Mouse (Mus musculus): Measurements from ENCODE around the gene Prss43. TPM values are rescaled to one million over a fixed set of nuclear protein-coding genes. Genes with fewer than 3 reads are reported as not detected.
A peak's percentile ranks its signal among the peaks of the same experiment; 100 is the strongest.

The Prss43 gene
- polyA plus RNA-seq, 1 experiment from 2014 or later, result not detected

- no peak within 1 kb of the TSS for H3K27ac ChIP-seq
- no peaks in the 10 kb centered on the region for H3K27me3 ChIP-seq
- no peak within 1 kb of the TSS for H3K4me2 ChIP-seq
- H3K9me3 ChIP-seq (replicated peaks), result no peaks in the 10 kb centered on the region
- H3K9ac ChIP-seq, result no peak within 1 kb of the TSS
- H3K4me3 ChIP-seq (replicated peaks), result no peak within 1 kb of the TSS
- H3K4me1 ChIP-seq, result peaks cover 8% of the 10 kb centered on the region; the same call in 1 of the 2 replicates
- WGBS, result 85% methylated on average over 10 of the region's 10 CpGs
- no peaks in the 10 kb centered on the region for H3K36me3 ChIP-seq
- ATAC-seq (replicated peaks; ENCODE audit: low FRiP score), result no peak
Observed at GRCm38 (mm10) chr9:110844206-110844605, 17.7 kb downstream of the Prss43 start, which contains the start of gene Prss46. TSS of gene Prss46 (plus strand) at chr9:110844506.

- Histone ChIP-seq H3K4me3 (replicated peaks) (no peak overlapping the region), H3K9me3 (replicated peaks) (no peaks in the 10 kb centered on the region), H3K4me1 (no peaks in the 10 kb centered on the region), H3K27ac (no peak overlapping the region), H3K36me3 (no peaks in the 10 kb centered on the region), H3K9ac (no peak overlapping the region), H3K4me2 (no peak overlapping the region), H3K27me3 (no peaks in the 10 kb centered on the region)
- WGBS, result 80% methylated on average over 7 of the region's 7 CpGs
- no peak for ATAC-seq (replicated peaks; ENCODE audit: low FRiP score)
Observed at GRCm38 (mm10) chr9:110849162-110849561, 22.7 kb downstream of the Prss43 start.

GRCm38 (mm10) chr9:110855903-110856302 lies 29.4 kb downstream of the Prss43 start:
- Histone ChIP-seq H3K27me3 (peaks cover 18% of the 10 kb centered on the region), H3K4me3 (replicated peaks) (no peak overlapping the region), H3K4me1 (peaks cover 8% of the 10 kb centered on the region), H3K9me3 (replicated peaks) (no peaks in the 10 kb centered on the region), H3K4me2 (no peak overlapping the region), H3K9ac (no peak overlapping the region), H3K27ac (no peak overlapping the region), H3K36me3 (no peaks in the 10 kb centered on the region)
- ATAC-seq (replicated peaks; ENCODE audit: low FRiP score), result 0 out of 2 replicates have a peak, but pooled peaks have one; percentile 22
- 68% methylated on average over 7 of the region's 7 CpGs for WGBS

- no peak overlapping the region for H3K4me3 ChIP-seq (replicated peaks)
- H3K4me1 ChIP-seq, result peaks cover 8% of the 10 kb centered on the region
- H3K27ac ChIP-seq, result no peak overlapping the region
- H3K36me3 ChIP-seq, result no peaks in the 10 kb centered on the region
- no peak overlapping the region for H3K4me2 ChIP-seq
- H3K27me3 ChIP-seq, result peaks cover 18% of the 10 kb centered on the region
- no peaks in the 10 kb centered on the region for H3K9me3 ChIP-seq (replicated peaks)
- H3K9ac ChIP-seq, result no peak overlapping the region
- 49% methylated on average over 4 of the region's 4 CpGs for WGBS
- no peak for ATAC-seq (replicated peaks; ENCODE audit: low FRiP score)
Observed at GRCm38 (mm10) chr9:110856920-110857319, 30.4 kb downstream of the Prss43 start.

- H3K27me3 ChIP-seq, result peaks cover 18% of the 10 kb centered on the region
- H3K36me3 ChIP-seq, result no peaks in the 10 kb centered on the region
- 12% methylated on average over 50 of the region's 50 CpGs for WGBS
- H3K4me1 ChIP-seq, result peaks cover 8% of the 10 kb centered on the region
- H3K27ac ChIP-seq, result no peak within 1 kb of the TSS
- peak within 1 kb of the TSS; percentile 41 for H3K4me3 ChIP-seq (replicated peaks)
- H3K9me3 ChIP-seq (replicated peaks), result no peaks in the 10 kb centered on the region
- peak within 1 kb of the TSS; percentile 5; the same call in 1 of the 2 replicates for H3K9ac ChIP-seq
- peak within 1 kb of the TSS; percentile 72 for H3K4me2 ChIP-seq
- 0 out of 2 replicates have a peak, but pooled peaks have one; percentile 24 for ATAC-seq (replicated peaks; ENCODE audit: low FRiP score)
Observed at GRCm38 (mm10) chr9:110857781-110858472, 31.4 kb downstream of the Prss43 start, which contains the start of gene Prss50. TSS of gene Prss50 (plus strand) at chr9:110857967.

GRCm38 (mm10) chr9:110858523-110858922 lies 32.0 kb downstream of the Prss43 start:
- 33% methylated on average over 5 of the region's 5 CpGs for WGBS
- Histone ChIP-seq H3K27me3 (peaks cover 18% of the 10 kb centered on the region), H3K4me1 (peaks cover 8% of the 10 kb centered on the region), H3K27ac (no peak overlapping the region), H3K9me3 (replicated peaks) (no peaks in the 10 kb centered on the region), H3K4me2 (no peak overlapping the region), H3K9ac (no peak overlapping the region), H3K36me3 (no peaks in the 10 kb centered on the region), H3K4me3 (replicated peaks) (no peak overlapping the region)
- ATAC-seq (replicated peaks; ENCODE audit: low FRiP score), result no peak

- WGBS, result 80% methylated on average over 5 of the region's 5 CpGs
- H3K4me1 ChIP-seq, result peaks cover 8% of the 10 kb centered on the region
Observed at GRCm38 (mm10) chr9:110858967-110859596, 32.6 kb downstream of the Prss43 start.

GRCm38 (mm10) chr9:110871030-110871429 lies 44.5 kb downstream of the Prss43 start:
- no peak overlapping the region for H3K4me2 ChIP-seq
- H3K4me3 ChIP-seq (replicated peaks), result no peak overlapping the region
- no peaks in the 10 kb centered on the region for H3K9me3 ChIP-seq (replicated peaks)
- H3K27ac ChIP-seq, result no peak overlapping the region
- peaks cover 32% of the 10 kb centered on the region for H3K27me3 ChIP-seq
- ATAC-seq (replicated peaks; ENCODE audit: low FRiP score), result no peak
- peaks cover 23% of the 10 kb centered on the region for H3K4me1 ChIP-seq
- no peaks in the 10 kb centered on the region for H3K36me3 ChIP-seq
- 20% methylated on average over 7 of the region's 7 CpGs for WGBS
- H3K9ac ChIP-seq, result no peak overlapping the region

More at GRCm38 (mm10) chr9:110858967-110859596, 32.6 kb downstream of the Prss43 start:
- H3K36me3 ChIP-seq, result no peaks in the 10 kb centered on the region
- no peak overlapping the region for H3K4me3 ChIP-seq (replicated peaks)
- no peaks in the 10 kb centered on the region for H3K9me3 ChIP-seq (replicated peaks)
- no peak overlapping the region for H3K4me2 ChIP-seq
- peaks cover 18% of the 10 kb centered on the region for H3K27me3 ChIP-seq
- no peak overlapping the region for H3K9ac ChIP-seq
- H3K27ac ChIP-seq, result no peak overlapping the region
- no peak for ATAC-seq (replicated peaks; ENCODE audit: low FRiP score)

GRCm38 (mm10) chr9:110873681-110874659 lies 47.5 kb downstream of the Prss43 start:
- peak overlapping the region; percentile 61 for H3K4me2 ChIP-seq
- ATAC-seq (replicated peaks; ENCODE audit: low FRiP score), result peak; percentile 27; the same call in 1 of the 2 replicates
- no peaks in the 10 kb centered on the region for H3K9me3 ChIP-seq (replicated peaks)
- 7% methylated on average over 40 of the region's 40 CpGs for WGBS
- H3K4me3 ChIP-seq (replicated peaks), result peak overlapping the region; percentile 31
- peaks cover 23% of the 10 kb centered on the region for H3K4me1 ChIP-seq
- H3K36me3 ChIP-seq, result no peaks in the 10 kb centered on the region
- H3K27ac ChIP-seq, result no peak overlapping the region
- peaks cover 38% of the 10 kb centered on the region for H3K27me3 ChIP-seq
- H3K9ac ChIP-seq, result no peak overlapping the region

GRCm38 (mm10) chr9:110874660-110875191 lies 48.2 kb downstream of the Prss43 start:
- Histone ChIP-seq H3K36me3 (no peaks in the 10 kb centered on the region), H3K9me3 (replicated peaks) (no peaks in the 10 kb centered on the region), H3K4me2 (no peak overlapping the region), H3K27me3 (peaks cover 42% of the 10 kb centered on the region), H3K27ac (no peak overlapping the region), H3K9ac (no peak overlapping the region), H3K4me1 (peaks cover 31% of the 10 kb centered on the region), H3K4me3 (replicated peaks) (no peak overlapping the region)
- peak; percentile 26; the same call in 1 of the 2 replicates for ATAC-seq (replicated peaks; ENCODE audit: low FRiP score)
- WGBS, result 19% methylated on average over 3 of the region's 3 CpGs

- ATAC-seq (replicated peaks; ENCODE audit: low FRiP score), result no peak
- no peak overlapping the region for H3K9ac ChIP-seq
- no peak overlapping the region for H3K4me3 ChIP-seq (replicated peaks)
- no peaks in the 10 kb centered on the region for H3K36me3 ChIP-seq
- H3K27me3 ChIP-seq, result peaks cover 44% of the 10 kb centered on the region
- 31% methylated on average over 4 of the region's 6 CpGs for WGBS
- H3K27ac ChIP-seq, result no peak overlapping the region
- H3K4me1 ChIP-seq, result peaks cover 36% of the 10 kb centered on the region
- no peak overlapping the region for H3K4me2 ChIP-seq
- H3K9me3 ChIP-seq (replicated peaks), result no peaks in the 10 kb centered on the region
Observed at GRCm38 (mm10) chr9:110875288-110875695, 48.8 kb downstream of the Prss43 start.

Data from kidney, embryonic 15.5 days (tissue).